Mouse (Mus musculus) MEL (cell line): ENCODE data around the gene Ddb2. TPM values are rescaled to one million over a fixed set of nuclear protein-coding genes. Genes with fewer than 3 reads are reported as not detected.

Experiments used
- DNase-seq: peaks from one replicate; pipeline ENCODE4 v3.0.0; 2011; ENCODE audit warnings: low read depth, low spot score
- H3K27ac ChIP-seq: 2 replicates; pipeline ENCODE4 v1.5.1; 2012; ENCODE audit warnings: low read depth, mild to moderate bottlenecking, control low read depth, low read length, moderate library complexity; ENCODE audit not compliant: control insufficient read depth
- H3K27me3 ChIP-seq, 2 experiments: fragments of 150-350 bp in 1 of 2; sonication (generic) in 1 of 2; 2 replicates each; pipeline ENCODE4 v1.6.1; 2012; ENCODE audit warnings: low read length in 2 of 2, mild to moderate bottlenecking in 2 of 2, improper control_type of control experiment in 1 of 2, moderate library complexity in 1 of 2; ENCODE audit not compliant: insufficient read depth in 2 of 2, control insufficient read depth in 1 of 2
- H3K36me3 ChIP-seq, 2 experiments: 2 replicates each; pipeline ENCODE4 v1.6.1; 2012 to 2014; ENCODE audit warnings: low read length in 2 of 2, improper control_type of control experiment in 1 of 2, inconsistent platforms in 1 of 2, mild to moderate bottlenecking in 1 of 2; ENCODE audit not compliant: insufficient read depth in 2 of 2, control insufficient read depth in 1 of 2
- H3K4me1 ChIP-seq, 2 experiments: fragments of 150-350 bp in 1 of 2; sonication (generic) in 1 of 2; 2 replicates each; pipeline ENCODE4 v1.6.1; 2012; ENCODE audit warnings: low read length in 2 of 2, improper control_type of control experiment in 1 of 2, mild to moderate bottlenecking in 1 of 2; ENCODE audit not compliant: insufficient read depth in 2 of 2, control insufficient read depth in 1 of 2
- H3K4me3 ChIP-seq, 2 experiments: fragments of 150-350 bp in 1 of 2; sonication (generic) in 1 of 2; 2 replicates each; pipeline ENCODE4 v1.5.1; 2012; ENCODE audit warnings: low read depth in 2 of 2, low read length in 2 of 2, mild to moderate bottlenecking in 2 of 2, moderate library complexity in 2 of 2, control low read depth in 1 of 2, improper control_type of control experiment in 1 of 2; ENCODE audit not compliant: control insufficient read depth in 1 of 2, insufficient read depth in 1 of 2
- H3K79me2 ChIP-seq: 2 replicates; pipeline ENCODE4 v1.6.1; 2012; ENCODE audit warnings: mild to moderate bottlenecking, low read length, moderate library complexity; ENCODE audit not compliant: control insufficient read depth, poor library complexity, insufficient read depth
- H3K9ac ChIP-seq: 2 replicates; pipeline ENCODE4 v1.6.1; 2012; ENCODE audit warnings: low read depth, mild to moderate bottlenecking, control low read depth, low read length, moderate library complexity; ENCODE audit not compliant: control insufficient read depth, poor library complexity, severe bottlenecking
- H3K9me3 ChIP-seq: fragments of 150-350 bp; sonication (generic); replicated peaks from 2 replicates; pipeline ENCODE4 v1.6.1; 2012; ENCODE audit warnings: mild to moderate bottlenecking, low read length, improper control_type of control experiment, moderate library complexity; ENCODE audit not compliant: insufficient read depth
- BHLHE40 ChIP-seq: IDR thresholded peaks from 2 replicates; pipeline ENCODE4 v1.6.1; 2012; ENCODE audit warnings: low read depth, mild to moderate bottlenecking, inconsistent platforms, low read length, improper control_type of control experiment, borderline replicate concordance
- CHD1 ChIP-seq: IDR thresholded peaks from 2 replicates; pipeline ENCODE4 v1.6.1; 2012; ENCODE audit warnings: low read depth, mild to moderate bottlenecking, inconsistent platforms, low read length, improper control_type of control experiment
- E2F4 ChIP-seq: IDR thresholded peaks from 2 replicates; pipeline ENCODE4 v1.6.1; 2011; ENCODE audit warnings: low read depth, low read length, improper control_type of control experiment, borderline replicate concordance
- ETS1 ChIP-seq: IDR thresholded peaks from 2 replicates; pipeline ENCODE4 v1.6.1; 2012; ENCODE audit warnings: low read depth, mild to moderate bottlenecking, inconsistent platforms, low read length, improper control_type of control experiment, moderate library complexity
- GABPA ChIP-seq: IDR thresholded peaks from 2 replicates; pipeline ENCODE4 v1.6.1; 2012; ENCODE audit warnings: low read depth, mild to moderate bottlenecking, inconsistent platforms, low read length, improper control_type of control experiment, moderate library complexity
- GATA1 ChIP-seq: IDR thresholded peaks from 2 replicates; pipeline ENCODE4 v1.6.1; 2011; ENCODE audit warnings: low read depth, low read length, improper control_type of control experiment
- JUND ChIP-seq: IDR thresholded peaks from 2 replicates; pipeline ENCODE4 v1.6.1; 2011; ENCODE audit warnings: low read depth, mild to moderate bottlenecking, improper control_type of control experiment, low read length
- KAT2A ChIP-seq: conservative IDR thresholded peaks from 2 replicates; pipeline ENCODE4 v1.6.1; 2012; ENCODE audit warnings: low read depth, low read length, improper control_type of control experiment, inconsistent platforms
- MAFK ChIP-seq: IDR thresholded peaks from 2 replicates; pipeline ENCODE4 v1.6.1; 2011; ENCODE audit warnings: low read depth, mild to moderate bottlenecking, low read length, improper control_type of control experiment, borderline replicate concordance
- MEF2A ChIP-seq: IDR thresholded peaks from 2 replicates; pipeline ENCODE4 v1.6.1; 2014; ENCODE audit warnings: low read depth, mild to moderate bottlenecking, inconsistent platforms, low read length, improper control_type of control experiment; ENCODE audit not compliant: poor library complexity, insufficient replicate concordance, severe bottlenecking; ENCODE audit errors: extremely low read depth
- MXI1 ChIP-seq: IDR thresholded peaks from 2 replicates; pipeline ENCODE4 v1.6.1; 2011; ENCODE audit warnings: mild to moderate bottlenecking, low read depth, low read length, improper control_type of control experiment
- MYC ChIP-seq: IDR thresholded peaks from 2 replicates; pipeline ENCODE4 v1.6.1; 2011; ENCODE audit warnings: low read depth, mild to moderate bottlenecking, low read length, improper control_type of control experiment, moderate library complexity
- RAD21 ChIP-seq: IDR thresholded peaks from 2 replicates; pipeline ENCODE4 v1.6.1; 2011; ENCODE audit warnings: mild to moderate bottlenecking, low read depth, low read length, improper control_type of control experiment
- TBP ChIP-seq: IDR thresholded peaks from 2 replicates; pipeline ENCODE4 v1.8.0; 2011; ENCODE audit warnings: low read depth, low read length, improper control_type of control experiment
- TCF12 ChIP-seq: IDR thresholded peaks from 2 replicates; pipeline ENCODE4 v1.6.1; 2014; ENCODE audit warnings: low read depth, mild to moderate bottlenecking, inconsistent platforms, low read length, improper control_type of control experiment, moderate library complexity
- UBTF ChIP-seq: IDR thresholded peaks from 2 replicates; pipeline ENCODE4 v1.6.1; 2012; ENCODE audit warnings: low read depth, mild to moderate bottlenecking, inconsistent platforms, low read length, improper control_type of control experiment, moderate library complexity, borderline replicate concordance; ENCODE audit not compliant: insufficient read depth
- USF1 ChIP-seq: IDR thresholded peaks from 2 replicates; pipeline ENCODE4 v1.6.1; 2014; ENCODE audit warnings: low read depth, mild to moderate bottlenecking, inconsistent platforms, low read length, improper control_type of control experiment, moderate library complexity
- USF2 ChIP-seq, 2 experiments: IDR thresholded peaks; 2 replicates each; pipeline ENCODE4 v1.6.1; 2011 to 2012; ENCODE audit warnings: improper control_type of control experiment in 2 of 2, low read length in 2 of 2, borderline replicate concordance in 1 of 2, inconsistent platforms in 1 of 2, low read depth in 1 of 2, mild to moderate bottlenecking in 1 of 2; ENCODE audit not compliant: insufficient read depth in 1 of 2
- ZKSCAN1 ChIP-seq: IDR thresholded peaks from 2 replicates; pipeline ENCODE4 v1.6.1; 2012; ENCODE audit warnings: low read depth, mild to moderate bottlenecking, inconsistent platforms, low read length, improper control_type of control experiment, moderate library complexity
- polyA plus RNA-seq, 2 experiments: library from polyadenylated mRNA; stranded (reverse) in 1 of 2; unstranded in 1 of 2; fragments of >175 nt in 1 of 2; fragments of >200 nt in 1 of 2; gene quantifications; 2 replicates each; pipeline versions ENCODE4 v1.2.1 to v1.2.4; 2012; ENCODE audit warnings: low replicate concordance in 2 of 2, low read depth in 1 of 2; ENCODE audit not compliant: insufficient read length in 2 of 2, insufficient read depth in 1 of 2, missing spikeins in 1 of 2
- total RNA-seq: library from RNA; depleted of rRNA; stranded (reverse); fragments of 300-350 nt; gene quantifications from 2 replicates; pipeline ENCODE4 v1.2.3, GENCODE M21; 2012

The Ddb2 gene
- total and polyA plus RNA-seq, 3 experiments: 8.4 to 12.6 TPM; not detected in 1

DNA sequence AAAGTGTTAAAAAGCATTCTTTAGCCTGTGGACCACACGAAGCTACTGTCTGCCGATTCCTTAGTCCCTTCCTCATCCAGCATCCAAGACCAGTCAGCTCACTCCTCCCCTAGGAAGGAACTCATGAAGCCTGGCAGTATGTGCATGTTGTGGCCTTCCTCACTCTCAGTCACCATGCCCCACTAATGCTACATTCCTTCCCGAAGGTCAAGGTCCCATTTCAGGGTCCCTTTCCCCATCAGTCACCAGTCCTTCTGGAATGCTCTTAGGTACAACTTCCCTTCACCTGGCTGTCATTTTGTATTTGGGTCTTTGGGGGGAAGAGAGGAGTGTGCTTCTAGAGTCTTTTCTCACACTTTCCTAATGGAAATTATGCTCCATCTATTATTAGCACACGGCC, 15.2 kb upstream of the Ddb2 start:
- Histone ChIP-seq H3K9ac (no peak overlapping the region), H3K27me3 (peaks cover 0 to 3% of the 10 kb centered on the region in 2 experiments; a peak in 1 of 4 replicates), H3K4me1 (peaks cover 0 to 5% of the 10 kb centered on the region in 2 experiments), H3K9me3 (no peaks in the 10 kb centered on the region), H3K27ac (no peak overlapping the region), H3K79me2 (no peaks in the 10 kb centered on the region), H3K4me3 (no peak overlapping the region), H3K36me3 (0 out of 4 replicates have a peak, but pooled peaks cover 0 to 2% of the 10 kb centered on the region in 2 experiments)
- DNase-seq: no peak
- no peak for TF ChIP-seq MEF2A
- no peak for TF ChIP-seq TBP
- TF ChIP-seq RAD21: no peak
- TF ChIP-seq ZKSCAN1: no peak
- no peak for TF ChIP-seq MYC
- no peak for TF ChIP-seq USF1
- TF ChIP-seq ETS1: no peak
- no peak for TF ChIP-seq TCF12
- TF ChIP-seq MXI1: no peak
- no peak for TF ChIP-seq E2F4
- TF ChIP-seq UBTF: no peak
- TF ChIP-seq KAT2A: no peak
- TF ChIP-seq GABPA: no peak
- no peak for TF ChIP-seq CHD1
- no peak for TF ChIP-seq BHLHE40
- TF ChIP-seq USF2 (IDR thresholded peaks at IDR 0.05; ENCODE audit: borderline replicate concordance in 1 of 2, insufficient read depth in 1 of 2, low read depth in 1 of 2, low read length in 2 of 2): no peak
- TF ChIP-seq GATA1: no peak
- TF ChIP-seq MAFK: no peak

DNA sequence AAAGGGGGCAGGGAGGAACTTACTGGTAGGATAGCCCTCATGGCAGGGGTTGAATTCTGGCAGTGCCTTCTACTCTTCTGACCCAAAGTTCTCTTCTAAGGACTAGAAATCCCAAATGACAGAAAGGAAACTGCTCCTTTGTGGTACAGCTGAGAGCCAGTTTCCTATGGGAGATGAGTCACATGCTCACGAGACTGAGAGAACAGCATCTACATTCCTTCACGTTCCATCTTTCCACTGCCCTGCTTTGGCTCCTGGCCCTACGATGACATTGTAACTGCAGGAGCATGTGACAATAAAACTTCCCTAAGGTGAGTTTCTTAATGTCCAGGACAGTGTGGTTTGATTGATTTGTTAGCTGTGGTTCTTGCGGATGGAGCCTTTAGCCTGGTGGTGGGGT, 11.6 kb upstream of the Ddb2 start:
- no peak for TF ChIP-seq JUND
- H3K79me2 ChIP-seq: no peaks in the 10 kb centered on the region
- no peak overlapping the region for H3K9ac ChIP-seq
- peaks cover 10 to 17% of the 10 kb centered on the region in 2 experiments for H3K4me1 ChIP-seq
- H3K4me3 ChIP-seq: no peak overlapping the region
- H3K27ac ChIP-seq: no peak overlapping the region
- no peaks in the 10 kb centered on the region for H3K9me3 ChIP-seq
- no peak for DNase-seq
- H3K27me3 ChIP-seq: peaks cover 0 to 3% of the 10 kb centered on the region in 2 experiments; a peak in 1 of 4 replicates
- H3K36me3 ChIP-seq: peaks cover 0 to 18% of the 10 kb centered on the region in 2 experiments; a peak in 2 of 4 replicates
